Mouse (Mus musculus) MEL (cell line): ENCODE results near the gene Upp2. TPM values are rescaled to one million over a fixed set of nuclear protein-coding genes. Genes with fewer than 3 reads are reported as not detected.

Experiments used
- DNase-seq: peaks from one replicate; pipeline ENCODE4 v3.0.0; 2011; ENCODE audit warnings: low read depth, low spot score
- H3K27ac ChIP-seq: 2 replicates; pipeline ENCODE4 v1.5.1; 2012; ENCODE audit warnings: low read depth, mild to moderate bottlenecking, control low read depth, low read length, moderate library complexity; ENCODE audit not compliant: control insufficient read depth
- H3K27me3 ChIP-seq, 2 experiments: fragments of 150-350 bp in 1 of 2; sonication (generic) in 1 of 2; 2 replicates each; pipeline ENCODE4 v1.6.1; 2012; ENCODE audit warnings: low read length in 2 of 2, mild to moderate bottlenecking in 2 of 2, improper control_type of control experiment in 1 of 2, moderate library complexity in 1 of 2; ENCODE audit not compliant: insufficient read depth in 2 of 2, control insufficient read depth in 1 of 2
- H3K36me3 ChIP-seq, 2 experiments: 2 replicates each; pipeline ENCODE4 v1.6.1; 2012 to 2014; ENCODE audit warnings: low read length in 2 of 2, improper control_type of control experiment in 1 of 2, inconsistent platforms in 1 of 2, mild to moderate bottlenecking in 1 of 2; ENCODE audit not compliant: insufficient read depth in 2 of 2, control insufficient read depth in 1 of 2
- H3K4me1 ChIP-seq, 2 experiments: fragments of 150-350 bp in 1 of 2; sonication (generic) in 1 of 2; 2 replicates each; pipeline ENCODE4 v1.6.1; 2012; ENCODE audit warnings: low read length in 2 of 2, improper control_type of control experiment in 1 of 2, mild to moderate bottlenecking in 1 of 2; ENCODE audit not compliant: insufficient read depth in 2 of 2, control insufficient read depth in 1 of 2
- H3K4me3 ChIP-seq, 2 experiments: fragments of 150-350 bp in 1 of 2; sonication (generic) in 1 of 2; 2 replicates each; pipeline ENCODE4 v1.5.1; 2012; ENCODE audit warnings: low read depth in 2 of 2, low read length in 2 of 2, mild to moderate bottlenecking in 2 of 2, moderate library complexity in 2 of 2, control low read depth in 1 of 2, improper control_type of control experiment in 1 of 2; ENCODE audit not compliant: control insufficient read depth in 1 of 2, insufficient read depth in 1 of 2
- H3K79me2 ChIP-seq: 2 replicates; pipeline ENCODE4 v1.6.1; 2012; ENCODE audit warnings: mild to moderate bottlenecking, low read length, moderate library complexity; ENCODE audit not compliant: control insufficient read depth, poor library complexity, insufficient read depth
- H3K9ac ChIP-seq: 2 replicates; pipeline ENCODE4 v1.6.1; 2012; ENCODE audit warnings: low read depth, mild to moderate bottlenecking, control low read depth, low read length, moderate library complexity; ENCODE audit not compliant: control insufficient read depth, poor library complexity, severe bottlenecking
- H3K9me3 ChIP-seq: fragments of 150-350 bp; sonication (generic); replicated peaks from 2 replicates; pipeline ENCODE4 v1.6.1; 2012; ENCODE audit warnings: mild to moderate bottlenecking, low read length, improper control_type of control experiment, moderate library complexity; ENCODE audit not compliant: insufficient read depth
- BHLHE40 ChIP-seq: IDR thresholded peaks from 2 replicates; pipeline ENCODE4 v1.6.1; 2012; ENCODE audit warnings: low read depth, mild to moderate bottlenecking, inconsistent platforms, low read length, improper control_type of control experiment, borderline replicate concordance
- CHD2 ChIP-seq: IDR thresholded peaks from 2 replicates; pipeline ENCODE4 v1.6.1; 2011; ENCODE audit warnings: low read length, improper control_type of control experiment
- CTCF ChIP-seq, 3 experiments: IDR thresholded peaks in 2 of 3; conservative IDR thresholded peaks in 1 of 3; 2 replicates each; pipeline ENCODE4 v1.5.1; 2011 to 2012; ENCODE audit warnings: low read length in 3 of 3, low read depth in 2 of 3, mild to moderate bottlenecking in 2 of 3, improper control_type of control experiment in 1 of 3, inconsistent platforms in 1 of 3, mixed read lengths in 1 of 3, moderate library complexity in 1 of 3; ENCODE audit not compliant: control insufficient read depth in 1 of 3, insufficient read depth in 1 of 3, poor library complexity in 1 of 3, severe bottlenecking in 1 of 3
- E2F4 ChIP-seq: IDR thresholded peaks from 2 replicates; pipeline ENCODE4 v1.6.1; 2011; ENCODE audit warnings: low read depth, low read length, improper control_type of control experiment, borderline replicate concordance
- ELF1 ChIP-seq: IDR thresholded peaks from 2 replicates; pipeline ENCODE4 v1.6.1; 2014; ENCODE audit warnings: low read depth, mild to moderate bottlenecking, inconsistent platforms, low read length, improper control_type of control experiment, moderate library complexity
- EP300 ChIP-seq, 2 experiments: IDR thresholded peaks; 2 replicates each; pipeline ENCODE4 v1.6.1; 2011; ENCODE audit warnings: improper control_type of control experiment in 2 of 2, low read length in 2 of 2, low read depth in 1 of 2, mild to moderate bottlenecking in 1 of 2
- GATA1 ChIP-seq: IDR thresholded peaks from 2 replicates; pipeline ENCODE4 v1.6.1; 2011; ENCODE audit warnings: low read depth, low read length, improper control_type of control experiment
- HCFC1 ChIP-seq: IDR thresholded peaks from 2 replicates; pipeline ENCODE4 v1.6.1; 2012; ENCODE audit warnings: low read depth, mild to moderate bottlenecking, inconsistent platforms, low read length, improper control_type of control experiment, moderate library complexity
- MEF2A ChIP-seq: IDR thresholded peaks from 2 replicates; pipeline ENCODE4 v1.6.1; 2014; ENCODE audit warnings: low read depth, mild to moderate bottlenecking, inconsistent platforms, low read length, improper control_type of control experiment; ENCODE audit not compliant: poor library complexity, insufficient replicate concordance, severe bottlenecking; ENCODE audit errors: extremely low read depth
- MXI1 ChIP-seq: IDR thresholded peaks from 2 replicates; pipeline ENCODE4 v1.6.1; 2011; ENCODE audit warnings: mild to moderate bottlenecking, low read depth, low read length, improper control_type of control experiment
- MYC ChIP-seq: IDR thresholded peaks from 2 replicates; pipeline ENCODE4 v1.6.1; 2011; ENCODE audit warnings: low read depth, mild to moderate bottlenecking, low read length, improper control_type of control experiment, moderate library complexity
- NELFE ChIP-seq: IDR thresholded peaks from 2 replicates; pipeline ENCODE4 v1.6.1; 2011; ENCODE audit warnings: low read depth, low read length, improper control_type of control experiment
- POLR2A ChIP-seq, 2 experiments: IDR thresholded peaks; 2 replicates each; pipeline ENCODE4 v1.6.1; 2011 to 2012; ENCODE audit warnings: low read length in 2 of 2, mild to moderate bottlenecking in 2 of 2, control low read depth in 1 of 2, improper control_type of control experiment in 1 of 2, low read depth in 1 of 2, moderate library complexity in 1 of 2; ENCODE audit not compliant: control insufficient read depth in 1 of 2, insufficient read depth in 1 of 2, poor library complexity in 1 of 2
- POLR2AphosphoS2 ChIP-seq: IDR thresholded peaks from 2 replicates; pipeline ENCODE4 v1.6.1; 2011; ENCODE audit warnings: low read length, improper control_type of control experiment
- RCOR1 ChIP-seq: IDR thresholded peaks from 2 replicates; pipeline ENCODE4 v1.6.1; 2012; ENCODE audit warnings: low read depth, mild to moderate bottlenecking, inconsistent platforms, low read length, improper control_type of control experiment
- SMC3 ChIP-seq: IDR thresholded peaks from 2 replicates; pipeline ENCODE4 v1.6.1; 2011; ENCODE audit warnings: low read depth, low read length, improper control_type of control experiment
- TCF12 ChIP-seq: IDR thresholded peaks from 2 replicates; pipeline ENCODE4 v1.6.1; 2014; ENCODE audit warnings: low read depth, mild to moderate bottlenecking, inconsistent platforms, low read length, improper control_type of control experiment, moderate library complexity
- USF1 ChIP-seq: IDR thresholded peaks from 2 replicates; pipeline ENCODE4 v1.6.1; 2014; ENCODE audit warnings: low read depth, mild to moderate bottlenecking, inconsistent platforms, low read length, improper control_type of control experiment, moderate library complexity
- USF2 ChIP-seq, 2 experiments: IDR thresholded peaks; 2 replicates each; pipeline ENCODE4 v1.6.1; 2011 to 2012; ENCODE audit warnings: improper control_type of control experiment in 2 of 2, low read length in 2 of 2, borderline replicate concordance in 1 of 2, inconsistent platforms in 1 of 2, low read depth in 1 of 2, mild to moderate bottlenecking in 1 of 2; ENCODE audit not compliant: insufficient read depth in 1 of 2
- ZC3H11A ChIP-seq: IDR thresholded peaks from 2 replicates; pipeline ENCODE4 v1.6.1; 2012; ENCODE audit warnings: low read depth, mild to moderate bottlenecking, inconsistent platforms, low read length, improper control_type of control experiment
- ZNF384 ChIP-seq: IDR thresholded peaks from 2 replicates; pipeline ENCODE4 v1.6.1; 2012; ENCODE audit warnings: low read depth, mild to moderate bottlenecking, inconsistent platforms, low read length, improper control_type of control experiment
- polyA plus RNA-seq, 2 experiments: library from polyadenylated mRNA; stranded (reverse) in 1 of 2; unstranded in 1 of 2; fragments of >175 nt in 1 of 2; fragments of >200 nt in 1 of 2; gene quantifications; 2 replicates each; pipeline versions ENCODE4 v1.2.1 to v1.2.4; 2012; ENCODE audit warnings: low replicate concordance in 2 of 2, low read depth in 1 of 2; ENCODE audit not compliant: insufficient read length in 2 of 2, insufficient read depth in 1 of 2, missing spikeins in 1 of 2
- total RNA-seq: library from RNA; depleted of rRNA; stranded (reverse); fragments of 300-350 nt; gene quantifications from 2 replicates; pipeline ENCODE4 v1.2.3, GENCODE M21; 2012; rRNA removed

The Upp2 gene
- total RNA-seq (not detected in 2 replicates), polyA plus RNA-seq (not detected)

GRCm38 (mm10) chr2:58567066-58567810, at the start of gene Upp2, which contains the start of gene Acvr1:
TSS of gene Upp2 (plus strand) at chr2:58567298.
TSS of gene Acvr1 (minus strand) at chr2:58567157.
- Histone ChIP-seq H3K27ac (no peak within 1 kb of the TSS), H3K36me3 (no peaks in the 10 kb centered on the region), H3K4me1 (no peaks in the 10 kb centered on the region), H3K9ac (no peak within 1 kb of the TSS), H3K27me3 (no peaks in the 10 kb centered on the region), H3K9me3 (no peaks in the 10 kb centered on the region), H3K79me2 (no peaks in the 10 kb centered on the region), H3K4me3 (no peak within 1 kb of the TSS)
- DNase-seq, result no peak
- TF ChIP-seq POLR2A (IDR thresholded peaks at IDR 0.05; ENCODE audit: control insufficient read depth in 1 of 2, insufficient read depth in 1 of 2, low read depth in 1 of 2, low read length in 2 of 2, poor library complexity in 1 of 2), result no peak
- TF ChIP-seq RCOR1, result no peak
- TF ChIP-seq ELF1, result no peak
- TF ChIP-seq USF2 (IDR thresholded peaks at IDR 0.05; ENCODE audit: borderline replicate concordance in 1 of 2, insufficient read depth in 1 of 2, low read depth in 1 of 2, low read length in 2 of 2), result no peak
- TF ChIP-seq BHLHE40, result no peak
- TF ChIP-seq TCF12, result no peak
- TF ChIP-seq E2F4, result no peak
- no peak for TF ChIP-seq NELFE
- TF ChIP-seq CTCF (IDR thresholded peaks at IDR 0.05 in 2 of 3, conservative IDR thresholded peaks at IDR 0.05 in 1 of 3; ENCODE audit: control insufficient read depth in 1 of 3, insufficient read depth in 1 of 3, low read depth in 2 of 3, low read length in 3 of 3, poor library complexity in 1 of 3, severe bottlenecking in 1 of 3), result no peak
- no peak for TF ChIP-seq ZNF384

- no peak for DNase-seq
- no peaks in the 10 kb centered on the region for H3K9me3 ChIP-seq
- TF ChIP-seq USF2 (IDR thresholded peaks at IDR 0.05; ENCODE audit: borderline replicate concordance in 1 of 2, insufficient read depth in 1 of 2, low read depth in 1 of 2, low read length in 2 of 2) (no peak), ZC3H11A (no peak), POLR2AphosphoS2 (no peak), MYC (no peak), HCFC1 (no peak), GATA1 (no peak), MEF2A (no peak), SMC3 (no peak), CHD2 (no peak), MXI1 (no peak), EP300 (IDR thresholded peaks at IDR 0.05; ENCODE audit: low read depth in 1 of 2, low read length in 2 of 2) (no peak), USF1 (no peak)
- no peaks in the 10 kb centered on the region for H3K4me1 ChIP-seq
- no peak overlapping the region for H3K4me3 ChIP-seq
- H3K27me3 ChIP-seq, result no peaks in the 10 kb centered on the region
- no peak overlapping the region for H3K27ac ChIP-seq
- no peaks in the 10 kb centered on the region for H3K36me3 ChIP-seq
- H3K9ac ChIP-seq, result no peak overlapping the region
- no peaks in the 10 kb centered on the region for H3K79me2 ChIP-seq
These were observed 48.6 kb upstream of the Upp2 start for GRCm38 (mm10) chr2:58518517-58518916.
